Mouse (Mus musculus) adrenal gland, adult 18-20 months (tissue): ENCODE measurements at regions not wholly inside any gene's neighbourhood (a gene's known extent, or its start where the extent isn't known, plus 50 kb on each side); places are given as distances from the start of the nearest gene placed in this dataset.

Experiments used
- DNase-seq, 2 experiments: peaks; one replicate each; pipeline ENCODE4 v3.0.0; 2021 to 2022; ENCODE audit warnings: low spot score in 2 of 2

- DNase-seq = no peak
These were observed 145.8 kb upstream of the Rad23b start for GRCm38 (mm10) chr4:55203731-55204710.

- DNase-seq = no peak
These were observed 143.6 kb upstream of the Rad23b start for GRCm38 (mm10) chr4:55206226-55206625.

GRCm38 (mm10) chr4:55207749-55208385, 142.0 kb upstream of the Rad23b start:
- DNase-seq = peak in 1 of 2 experiments; percentile 21

GRCm38 (mm10) chr4:55208386-55209345, 141.2 kb upstream of the Rad23b start:
- peak in 1 of 2 experiments; percentile 9 for DNase-seq

- DNase-seq = no peak
These were observed 134.2 kb upstream of the Rad23b start for GRCm38 (mm10) chr4:55215425-55216174.

- no peak for DNase-seq
These were observed 133.7 kb upstream of the Rad23b start for GRCm38 (mm10) chr4:55216175-55216545.

GRCm38 (mm10) chr4:55225766-55226165, 124.1 kb upstream of the Rad23b start:
- DNase-seq = no peak

GRCm38 (mm10) chr4:55227394-55227793, 122.4 kb upstream of the Rad23b start:
- DNase-seq = no peak

GRCm38 (mm10) chr4:55231522-55231921, 118.3 kb upstream of the Rad23b start:
- no peak for DNase-seq

GRCm38 (mm10) chr4:55237856-55238255, 112.0 kb upstream of the Rad23b start:
- DNase-seq = no peak

GRCm38 (mm10) chr4:55240450-55240849, 109.4 kb upstream of the Rad23b start:
- peak; percentile 76 to 81 for DNase-seq

- no peak for DNase-seq
These were observed 107.5 kb upstream of the Rad23b start for GRCm38 (mm10) chr4:55242331-55242730.

- no peak for DNase-seq
These were observed 106.5 kb upstream of the Rad23b start for GRCm38 (mm10) chr4:55243091-55244058.

- DNase-seq = no peak
These were observed 104.1 kb upstream of the Rad23b start for GRCm38 (mm10) chr4:55245789-55246188.

- no peak for DNase-seq
These were observed 99.5 kb upstream of the Rad23b start for GRCm38 (mm10) chr4:55250334-55250733.

- no peak for DNase-seq
These were observed 98.3 kb upstream of the Rad23b start for GRCm38 (mm10) chr4:55251546-55251945.

GRCm38 (mm10) chr4:55253769-55254168, 96.1 kb upstream of the Rad23b start:
- no peak for DNase-seq

GRCm38 (mm10) chr4:55271965-55272630, 77.7 kb upstream of the Rad23b start:
- DNase-seq = no peak
